Mouse (Mus musculus) megakaryocyte, embryonic 14.5 days (primary cell): ENCODE measurements at regions not wholly inside any gene's neighbourhood (a gene's known extent, or its start where the extent isn't known, plus 50 kb on each side); places are given as distances from the start of the nearest gene placed in this dataset.

Experiments
- FLI1 ChIP-seq: IDR thresholded peaks from 2 replicates; pipeline ENCODE4 v1.6.1; 2012; ENCODE audit warnings: low read length, inconsistent platforms, mixed read lengths
- GATA1 ChIP-seq: IDR thresholded peaks from 3 replicates; pipeline ENCODE4 v1.6.1; 2012; ENCODE audit warnings: mixed read lengths, low read length, inconsistent platforms, borderline replicate concordance

DNA sequence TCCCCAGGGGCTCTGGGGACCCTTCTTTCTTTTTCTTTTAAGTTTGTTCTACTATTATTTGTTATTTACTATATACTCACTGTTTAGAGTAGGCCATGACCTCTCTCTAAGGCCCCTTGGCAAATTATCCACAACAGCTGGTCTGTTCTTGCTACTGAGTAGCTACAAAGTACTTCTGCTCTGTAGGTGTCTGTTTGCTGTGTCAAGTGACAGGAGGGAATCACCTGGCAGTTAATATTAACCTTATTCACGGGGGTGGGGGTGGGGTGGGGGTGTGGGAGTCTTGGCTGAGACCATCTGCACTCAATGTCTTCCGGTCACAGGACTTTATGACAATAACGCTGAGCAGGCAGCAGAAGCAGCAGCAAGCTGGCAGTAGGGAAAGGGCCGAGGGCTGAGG lies 146.4 kb upstream of the Tmem45b start:
- TF ChIP-seq GATA1 (no peak), FLI1 (no peak)
